Mouse (Mus musculus): ENCODE data around the gene Ncor2.

Ncor2 gene

GRCm38 (mm10) chr5:125151872-125152534, 27.0 kb downstream of the Ncor2 start:
- ATAC-seq (ENCODE audit: insufficient number of reproducible peaks, low FRiP score, low TSS enrichment): no peak

- no peak for ATAC-seq (ENCODE audit: insufficient number of reproducible peaks, low FRiP score, low TSS enrichment)
Measured at GRCm38 (mm10) chr5:125150951-125151564, 28.0 kb downstream of the Ncor2 start.

GRCm38 (mm10) chr5:125149142-125149541, 29.9 kb downstream of the Ncor2 start:
- ATAC-seq (ENCODE audit: insufficient number of reproducible peaks, low FRiP score, low TSS enrichment): no peak

GRCm38 (mm10) chr5:125148686-125149085, 30.3 kb downstream of the Ncor2 start:
- ATAC-seq (ENCODE audit: insufficient number of reproducible peaks, low FRiP score, low TSS enrichment): no peak

GRCm38 (mm10) chr5:125148173-125148572, 30.8 kb downstream of the Ncor2 start:
- ATAC-seq (ENCODE audit: insufficient number of reproducible peaks, low FRiP score, low TSS enrichment): no peak

GRCm38 (mm10) chr5:125147124-125147523, 31.9 kb downstream of the Ncor2 start:
- ATAC-seq (ENCODE audit: insufficient number of reproducible peaks, low FRiP score, low TSS enrichment): no peak

- no peak for ATAC-seq (ENCODE audit: insufficient number of reproducible peaks, low FRiP score, low TSS enrichment)
Measured at GRCm38 (mm10) chr5:125143114-125143872, 35.7 kb downstream of the Ncor2 start.

GRCm38 (mm10) chr5:125141916-125142315, 37.1 kb downstream of the Ncor2 start:
- no peak for ATAC-seq (ENCODE audit: insufficient number of reproducible peaks, low FRiP score, low TSS enrichment)

- peak; percentile 5; the same call in 1 of the 2 replicates for ATAC-seq (ENCODE audit: insufficient number of reproducible peaks, low FRiP score, low TSS enrichment)
Measured at GRCm38 (mm10) chr5:125141525-125141880, 37.5 kb downstream of the Ncor2 start.

GRCm38 (mm10) chr5:125140832-125141524, 38.0 kb downstream of the Ncor2 start:
- ATAC-seq (ENCODE audit: insufficient number of reproducible peaks, low FRiP score, low TSS enrichment): peak; percentile 77

GRCm38 (mm10) chr5:125140151-125140699, 38.8 kb downstream of the Ncor2 start:
- peak; percentile 33; the same call in 1 of the 2 replicates for ATAC-seq (ENCODE audit: insufficient number of reproducible peaks, low FRiP score, low TSS enrichment)

- no peak for ATAC-seq (ENCODE audit: insufficient number of reproducible peaks, low FRiP score, low TSS enrichment)
Measured at GRCm38 (mm10) chr5:125139669-125140068, 39.4 kb downstream of the Ncor2 start.

- ATAC-seq (ENCODE audit: insufficient number of reproducible peaks, low FRiP score, low TSS enrichment): no peak
Measured at GRCm38 (mm10) chr5:125138841-125139430, 40.1 kb downstream of the Ncor2 start.

- no peak for ATAC-seq (ENCODE audit: insufficient number of reproducible peaks, low FRiP score, low TSS enrichment)
Measured at GRCm38 (mm10) chr5:125137672-125138285, 41.2 kb downstream of the Ncor2 start.

GRCm38 (mm10) chr5:125136996-125137671, 41.9 kb downstream of the Ncor2 start:
- ATAC-seq (ENCODE audit: insufficient number of reproducible peaks, low FRiP score, low TSS enrichment): no peak

GRCm38 (mm10) chr5:125136296-125136995, 42.6 kb downstream of the Ncor2 start:
- no peak for ATAC-seq (ENCODE audit: insufficient number of reproducible peaks, low FRiP score, low TSS enrichment)

GRCm38 (mm10) chr5:125134795-125135468, 44.1 kb downstream of the Ncor2 start:
- no peak for ATAC-seq (ENCODE audit: insufficient number of reproducible peaks, low FRiP score, low TSS enrichment)

GRCm38 (mm10) chr5:125134391-125134790, 44.6 kb downstream of the Ncor2 start:
- ATAC-seq (ENCODE audit: insufficient number of reproducible peaks, low FRiP score, low TSS enrichment): no peak

Data from cerebellum, adult (tissue).